Mouse (Mus musculus) common myeloid progenitor, adult 5-6 weeks (primary cell): ENCODE data around the gene Dus1l. TPM values are rescaled to one million over a fixed set of nuclear protein-coding genes. Genes with fewer than 3 reads are reported as not detected.
"Not testable (repeated sequence)": the region's sequence is repeated elsewhere in the genome, so short reads cannot be mapped to it uniquely, and the experiment has no call there.

Experiments
- ATAC-seq: replicated peaks from 2 replicates; pipeline ENCODE4 v1.8.0; 2016; ENCODE audit warnings: low read depth, mild to moderate bottlenecking, moderate TSS enrichment, inconsistent platforms; ENCODE audit not compliant: poor library complexity, severe bottlenecking
- total RNA-seq: library from RNA; stranded (forward); fragments of 200-1000, 187-1606 nt; gene quantifications from 2 replicates; pipeline ENCODE4 v1.2.3, GENCODE M21; 2017

The Dus1l gene
- total RNA-seq, 1 experiment from 2014 or later, result 43.2 TPM

GRCm38 (mm10) chr11:120783426-120784063, 12.7 kb downstream of the Dus1l start:
- no peak for ATAC-seq

- not testable (repeated sequence) for ATAC-seq
Measured at GRCm38 (mm10) chr11:120781361-120781760, 14.8 kb downstream of the Dus1l start.

GRCm38 (mm10) chr11:120779876-120780275, 16.3 kb downstream of the Dus1l start:
- ATAC-seq, result no peak

- ATAC-seq, result no peak
Measured at GRCm38 (mm10) chr11:120777123-120777522, 19.1 kb downstream of the Dus1l start.

- ATAC-seq, result peak; percentile 100
Measured at GRCm38 (mm10) chr11:120775774-120776469, 20.3 kb downstream of the Dus1l start.

GRCm38 (mm10) chr11:120773463-120774190, 22.6 kb downstream of the Dus1l start:
- ATAC-seq, result no peak

GRCm38 (mm10) chr11:120772749-120773148, 23.5 kb downstream of the Dus1l start:
- ATAC-seq, result no peak

- ATAC-seq, result no peak
Measured at GRCm38 (mm10) chr11:120768206-120768605, 28.0 kb downstream of the Dus1l start.

GRCm38 (mm10) chr11:120767023-120767422, 29.2 kb downstream of the Dus1l start:
- peak; percentile 89 for ATAC-seq

- peak; percentile 37 for ATAC-seq
Measured at GRCm38 (mm10) chr11:120763121-120763999, 32.8 kb downstream of the Dus1l start.

- ATAC-seq, result not testable (repeated sequence)
Measured at GRCm38 (mm10) chr11:120762672-120763041, 33.5 kb downstream of the Dus1l start, which contains the start of gene Hmga1b. Gene Hmga1b, plus strand, starts transcription at chr11:120762794.

GRCm38 (mm10) chr11:120761811-120762671, 34.2 kb downstream of the Dus1l start:
- no peak for ATAC-seq

GRCm38 (mm10) chr11:120760236-120760635, 36.0 kb downstream of the Dus1l start:
- ATAC-seq, result no peak

- no peak for ATAC-seq
Measured at GRCm38 (mm10) chr11:120751606-120752005, 44.6 kb downstream of the Dus1l start.

GRCm38 (mm10) chr11:120749430-120749829, 46.8 kb downstream of the Dus1l start:
- ATAC-seq, result peak; percentile 86; the same call in 1 of the 2 replicates

GRCm38 (mm10) chr11:120747974-120748373, 48.2 kb downstream of the Dus1l start:
- no peak for ATAC-seq

- ATAC-seq, result no peak
Measured at GRCm38 (mm10) chr11:120744121-120744701, 52.0 kb downstream of the Dus1l start.

GRCm38 (mm10) chr11:120740981-120741380, 55.2 kb downstream of the Dus1l start:
- ATAC-seq, result no peak
